Mouse (Mus musculus) MEL (cell line): Measurements from ENCODE around the gene Sp2.

ENCODE experiments used
- BHLHE40 ChIP-seq: IDR thresholded peaks from 2 replicates; pipeline ENCODE4 v1.6.1; 2012; ENCODE audit warnings: low read depth, mild to moderate bottlenecking, inconsistent platforms, low read length, improper control_type of control experiment, borderline replicate concordance
- CHD2 ChIP-seq: IDR thresholded peaks from 2 replicates; pipeline ENCODE4 v1.6.1; 2011; ENCODE audit warnings: low read length, improper control_type of control experiment
- CTCF ChIP-seq, 3 experiments: IDR thresholded peaks in 2 of 3; conservative IDR thresholded peaks in 1 of 3; 2 replicates each; pipeline ENCODE4 v1.5.1; 2011 to 2012; ENCODE audit warnings: low read length in 3 of 3, low read depth in 2 of 3, mild to moderate bottlenecking in 2 of 3, improper control_type of control experiment in 1 of 3, inconsistent platforms in 1 of 3, mixed read lengths in 1 of 3, moderate library complexity in 1 of 3; ENCODE audit not compliant: control insufficient read depth in 1 of 3, insufficient read depth in 1 of 3, poor library complexity in 1 of 3, severe bottlenecking in 1 of 3
- EP300 ChIP-seq, 2 experiments: IDR thresholded peaks; 2 replicates each; pipeline ENCODE4 v1.6.1; 2011; ENCODE audit warnings: improper control_type of control experiment in 2 of 2, low read length in 2 of 2, low read depth in 1 of 2, mild to moderate bottlenecking in 1 of 2
- ETS1 ChIP-seq: IDR thresholded peaks from 2 replicates; pipeline ENCODE4 v1.6.1; 2012; ENCODE audit warnings: low read depth, mild to moderate bottlenecking, inconsistent platforms, low read length, improper control_type of control experiment, moderate library complexity
- GATA1 ChIP-seq: IDR thresholded peaks from 2 replicates; pipeline ENCODE4 v1.6.1; 2011; ENCODE audit warnings: low read depth, low read length, improper control_type of control experiment
- MAX ChIP-seq: IDR thresholded peaks from 2 replicates; pipeline ENCODE4 v1.6.1; 2011; ENCODE audit warnings: low read length, improper control_type of control experiment
- MEF2A ChIP-seq: IDR thresholded peaks from 2 replicates; pipeline ENCODE4 v1.6.1; 2014; ENCODE audit warnings: low read depth, mild to moderate bottlenecking, inconsistent platforms, low read length, improper control_type of control experiment; ENCODE audit not compliant: poor library complexity, insufficient replicate concordance, severe bottlenecking; ENCODE audit errors: extremely low read depth
- NRF1 ChIP-seq: IDR thresholded peaks from 2 replicates; pipeline ENCODE4 v1.6.1; 2014; ENCODE audit warnings: low read depth, mild to moderate bottlenecking, inconsistent platforms, low read length, improper control_type of control experiment, moderate library complexity; ENCODE audit not compliant: poor library complexity, insufficient read depth, severe bottlenecking
- POLR2A ChIP-seq, 2 experiments: IDR thresholded peaks; 2 replicates each; pipeline ENCODE4 v1.6.1; 2011 to 2012; ENCODE audit warnings: low read length in 2 of 2, mild to moderate bottlenecking in 2 of 2, control low read depth in 1 of 2, improper control_type of control experiment in 1 of 2, low read depth in 1 of 2, moderate library complexity in 1 of 2; ENCODE audit not compliant: control insufficient read depth in 1 of 2, insufficient read depth in 1 of 2, poor library complexity in 1 of 2
- SIN3A ChIP-seq: IDR thresholded peaks from 2 replicates; pipeline ENCODE4 v1.6.1; 2012; ENCODE audit warnings: low read length, improper control_type of control experiment, inconsistent platforms
- TCF12 ChIP-seq: IDR thresholded peaks from 2 replicates; pipeline ENCODE4 v1.6.1; 2014; ENCODE audit warnings: low read depth, mild to moderate bottlenecking, inconsistent platforms, low read length, improper control_type of control experiment, moderate library complexity
- UBTF ChIP-seq: IDR thresholded peaks from 2 replicates; pipeline ENCODE4 v1.6.1; 2012; ENCODE audit warnings: low read depth, mild to moderate bottlenecking, inconsistent platforms, low read length, improper control_type of control experiment, moderate library complexity, borderline replicate concordance; ENCODE audit not compliant: insufficient read depth

GRCm38 (mm10) chr11:96972906-96973305 is 9.9 kb downstream of the Sp2 start:
- no peak for TF ChIP-seq UBTF
- no peak for TF ChIP-seq MEF2A
- TF ChIP-seq ETS1: no peak
- TF ChIP-seq SIN3A: no peak
- no peak for TF ChIP-seq CTCF (IDR thresholded peaks at IDR 0.05 in 2 of 3, conservative IDR thresholded peaks at IDR 0.05 in 1 of 3; ENCODE audit: control insufficient read depth in 1 of 3, insufficient read depth in 1 of 3, low read depth in 2 of 3, low read length in 3 of 3, poor library complexity in 1 of 3, severe bottlenecking in 1 of 3)
- TF ChIP-seq MAX: no peak
- TF ChIP-seq EP300 (IDR thresholded peaks at IDR 0.05; ENCODE audit: low read depth in 1 of 2, low read length in 2 of 2): no peak
- TF ChIP-seq CHD2: no peak
- TF ChIP-seq POLR2A (IDR thresholded peaks at IDR 0.05; ENCODE audit: control insufficient read depth in 1 of 2, insufficient read depth in 1 of 2, low read depth in 1 of 2, low read length in 2 of 2, poor library complexity in 1 of 2): 0 out of 4 replicates have a peak, but pooled peaks of 1 of the 2 experiments have one; percentile 1
- no peak for TF ChIP-seq BHLHE40
- no peak for TF ChIP-seq NRF1
- no peak for TF ChIP-seq GATA1
- no peak for TF ChIP-seq TCF12
